Mouse (Mus musculus): ENCODE measurements around the gene Fhl4.

Fhl4 gene

DNA sequence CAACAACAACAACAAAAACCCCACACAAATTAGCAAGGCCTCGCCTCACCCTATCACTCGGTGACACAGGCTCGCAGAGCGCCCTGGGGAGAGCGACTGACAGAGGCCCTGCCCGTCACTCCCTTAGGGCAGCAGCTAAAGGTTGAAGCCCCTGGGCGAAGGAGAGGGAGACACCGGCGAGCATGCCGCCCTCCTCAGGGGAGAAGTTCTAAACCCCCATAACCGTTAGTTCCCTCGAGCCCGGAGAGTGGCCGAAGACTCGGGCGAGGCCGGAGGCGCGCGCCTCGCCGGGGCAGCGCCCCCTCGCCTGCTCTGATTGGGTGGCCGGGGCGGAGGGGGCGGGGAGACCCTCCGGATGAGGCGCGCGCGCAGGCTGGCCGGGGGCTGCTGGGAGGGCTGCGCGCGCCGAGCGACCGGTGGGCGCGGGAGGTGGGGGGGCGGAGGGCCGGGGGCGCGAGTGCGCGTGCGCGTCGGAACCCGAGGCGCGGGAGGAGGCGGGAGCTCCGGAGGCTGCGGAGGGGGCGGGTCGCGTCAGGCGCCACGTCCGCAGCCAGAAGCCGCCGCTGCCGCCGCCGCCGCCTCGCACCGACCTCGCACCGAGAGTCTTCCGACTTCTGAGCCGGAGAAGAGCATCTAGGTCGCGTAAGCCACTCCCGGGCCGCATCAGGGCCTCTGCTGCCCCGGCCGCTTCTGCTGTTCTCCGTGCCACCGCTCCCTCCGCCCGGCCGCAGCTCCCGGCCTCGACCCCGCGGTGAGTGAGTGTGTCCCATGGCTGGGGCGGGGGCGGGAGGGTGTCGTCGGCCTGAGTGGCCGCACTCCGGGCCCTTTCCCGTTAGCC, at the start of gene Fhl4, which contains the start of gene Tmem263:
Gene Fhl4, minus strand, starts transcription at position 249 of the 838 bp plus-strand sequence.
Gene Tmem263, plus strand, starts transcription at position 381 of the 838 bp plus-strand sequence.
- in situ Hi-C loops (cut with MboI, MseI): no loop called here

DNA sequence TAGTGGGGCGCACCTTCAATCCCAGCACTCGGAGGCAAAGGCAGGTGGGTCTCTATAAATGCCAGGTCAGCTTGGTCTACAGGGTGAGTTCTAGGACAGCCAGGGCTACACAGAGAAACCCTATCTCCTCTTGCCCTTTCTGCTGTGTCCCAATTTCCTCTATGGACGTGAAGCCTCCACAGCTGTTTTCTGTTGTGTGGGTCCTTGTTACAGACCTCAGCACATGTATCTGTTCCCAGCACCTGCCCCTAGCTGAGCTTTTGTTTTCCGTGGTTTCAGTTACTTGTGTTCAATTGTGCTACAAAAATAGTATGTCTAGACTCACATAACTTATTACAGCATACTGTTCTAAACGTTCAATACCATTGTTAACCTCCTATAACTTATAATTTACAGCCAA, 46.9 kb upstream of the Fhl4 start:
- in situ Hi-C loops (cut with MboI, MseI): no loop called here

GRCm38 (mm10) chr10:85146282-85146681, 44.0 kb upstream of the Fhl4 start:
- in situ Hi-C loops (cut with MboI, MseI): no loop called here

- in situ Hi-C loops (cut with MboI, MseI): no loop called here
Measured at GRCm38 (mm10) chr10:85141465-85141864, 39.2 kb upstream of the Fhl4 start.

GRCm38 (mm10) chr10:85136573-85136972, 34.3 kb upstream of the Fhl4 start:
- in situ Hi-C loops (cut with MboI, MseI): no loop called here

GRCm38 (mm10) chr10:85128453-85128852, 26.2 kb upstream of the Fhl4 start:
- in situ Hi-C loops (cut with MboI, MseI): no loop called here

DNA sequence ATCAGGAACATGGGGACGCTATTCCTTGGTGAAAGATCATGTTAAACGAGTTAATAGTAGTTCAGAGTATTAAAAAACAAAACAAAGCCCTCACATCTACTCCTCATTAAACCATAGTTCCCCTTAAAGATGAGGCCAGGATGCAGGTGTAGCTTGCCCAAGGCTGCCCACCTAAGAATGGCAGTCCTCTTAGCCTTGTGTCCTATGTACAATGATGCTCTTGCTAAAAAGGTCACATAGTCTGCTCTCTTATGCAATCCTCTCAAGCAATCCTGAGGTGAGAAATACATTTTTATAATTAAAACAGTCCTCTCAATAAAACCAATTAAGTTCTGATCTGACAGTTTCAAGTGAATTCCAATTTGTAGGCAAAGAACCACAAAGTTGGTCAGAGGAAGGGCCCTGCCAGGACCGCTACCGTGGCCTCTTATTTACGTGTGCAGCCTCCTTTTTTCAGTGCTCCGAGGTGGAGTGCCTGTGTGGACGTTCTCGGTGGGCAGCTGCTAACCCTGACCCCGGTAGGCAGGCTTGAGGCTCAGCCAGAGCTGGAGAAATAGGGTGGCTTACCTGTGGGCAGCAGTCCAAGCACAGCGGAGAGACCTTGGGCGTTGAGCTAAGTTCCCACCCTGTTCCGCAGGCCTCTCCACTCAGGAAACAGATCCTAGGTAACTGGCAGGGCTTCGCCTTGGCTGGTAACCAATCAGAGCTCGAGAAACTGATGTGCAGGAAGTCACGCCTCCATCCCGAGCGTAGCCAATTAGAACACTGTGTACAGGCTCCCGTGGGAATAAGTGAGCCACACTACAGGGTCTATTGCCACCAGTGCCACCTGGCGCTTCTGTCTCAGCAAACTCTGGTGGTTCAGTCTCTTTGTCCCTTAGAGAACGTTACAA, 25.3 kb upstream of the Fhl4 start, which contains the start of gene Mterf2:
Gene Mterf2, minus strand, starts transcription at position 633 of the 893 bp plus-strand sequence.
- in situ Hi-C loops (cut with MboI, MseI): no loop called here

DNA sequence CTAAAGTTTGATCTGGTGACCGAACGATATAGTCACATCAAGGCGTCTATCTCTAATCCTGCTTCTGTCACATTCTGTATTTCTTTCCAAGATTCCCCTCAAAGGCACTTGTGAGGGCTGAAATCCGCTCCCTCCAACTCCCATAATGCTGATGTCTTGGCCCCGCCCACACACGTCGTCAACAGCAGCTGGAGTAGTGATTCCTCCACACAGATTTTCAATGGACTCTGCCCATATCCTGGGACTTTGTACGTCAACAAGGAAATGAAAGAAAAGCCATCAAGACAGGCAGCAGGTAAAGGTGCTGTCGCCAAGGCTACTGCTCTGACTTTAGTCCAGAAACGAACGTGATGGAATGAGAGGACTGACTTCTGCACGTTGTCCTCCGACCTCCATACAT, 22.9 kb upstream of the Fhl4 start:
- in situ Hi-C loops (cut with MboI, MseI): no loop called here

GRCm38 (mm10) chr10:85114409-85114808, 12.1 kb upstream of the Fhl4 start:
- in situ Hi-C loops (cut with MboI, MseI): no loop called here

DNA sequence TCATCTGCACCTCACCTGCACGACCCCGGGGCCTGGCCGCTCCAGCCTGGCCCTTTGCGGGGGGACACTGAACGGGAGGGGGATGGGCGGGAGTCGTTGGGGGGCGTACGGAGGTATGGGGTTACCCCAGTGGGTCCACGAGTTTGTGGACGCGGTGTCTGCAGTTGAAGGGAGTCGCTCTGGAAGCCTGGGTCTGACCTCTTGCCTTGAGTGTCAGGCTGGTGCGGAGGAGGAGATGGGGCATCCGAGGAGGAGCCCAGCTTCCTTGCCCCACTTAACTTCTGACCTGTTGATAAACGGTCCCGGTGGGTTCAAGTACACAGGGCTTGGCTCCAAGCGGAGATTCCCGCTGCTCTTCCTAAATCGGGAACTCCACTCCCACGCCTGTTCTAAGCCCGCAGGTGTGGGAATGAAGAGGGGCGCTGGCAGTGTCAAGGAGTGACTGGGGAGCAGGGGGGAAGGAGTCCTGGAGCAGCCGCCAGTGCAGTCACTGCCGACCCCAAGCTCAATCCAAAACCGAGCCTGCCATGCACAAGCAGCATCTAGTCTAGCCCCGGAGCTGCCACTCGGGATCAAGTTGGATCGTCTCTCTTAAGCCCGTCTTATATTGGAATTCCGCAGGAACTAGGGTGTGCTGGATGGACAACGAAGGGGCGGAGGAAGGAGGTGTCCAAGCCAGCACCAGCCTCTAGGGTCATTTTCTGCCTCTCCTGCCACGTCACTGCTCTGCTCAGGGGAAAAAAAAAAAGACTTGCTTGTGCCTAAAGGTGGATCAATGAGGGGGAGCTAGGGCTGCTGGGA, 990 bp upstream of the Fhl4 start:
- in situ Hi-C loops (cut with MboI, MseI): no loop called here

DNA sequence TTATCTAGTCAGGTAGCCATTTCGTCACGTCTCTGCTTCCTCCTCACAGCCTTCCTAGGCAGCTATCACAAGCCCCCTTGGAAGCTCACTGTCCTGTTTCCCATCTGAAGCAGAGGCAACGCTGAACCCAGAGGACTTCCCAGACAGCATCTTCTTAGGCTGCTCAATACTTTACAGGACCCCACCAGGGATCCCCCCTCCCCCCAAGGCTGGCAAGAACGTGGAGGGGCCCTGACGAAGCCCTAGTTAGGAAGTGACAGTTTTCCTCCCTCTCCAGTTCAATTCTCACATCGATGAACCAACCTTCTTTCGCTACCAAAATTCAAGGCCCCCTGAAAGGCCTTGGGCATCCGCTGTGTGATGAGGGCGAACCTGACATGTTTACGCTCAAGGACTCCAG, 454 bp downstream of the Fhl4 start:
- in situ Hi-C loops (cut with MboI, MseI): no loop called here

GRCm38 (mm10) chr10:85071605-85072152, 30.6 kb downstream of the Fhl4 start:
- in situ Hi-C loops (cut with MboI, MseI): loop anchor here (10.0 kb wide), 1 partner anchor 817 kb away; no protein-coding TSS in a partner anchor

- in situ Hi-C loops (cut with MboI, MseI): no loop called here
Measured at GRCm38 (mm10) chr10:85054876-85055275, 47.4 kb downstream of the Fhl4 start.

DNA sequence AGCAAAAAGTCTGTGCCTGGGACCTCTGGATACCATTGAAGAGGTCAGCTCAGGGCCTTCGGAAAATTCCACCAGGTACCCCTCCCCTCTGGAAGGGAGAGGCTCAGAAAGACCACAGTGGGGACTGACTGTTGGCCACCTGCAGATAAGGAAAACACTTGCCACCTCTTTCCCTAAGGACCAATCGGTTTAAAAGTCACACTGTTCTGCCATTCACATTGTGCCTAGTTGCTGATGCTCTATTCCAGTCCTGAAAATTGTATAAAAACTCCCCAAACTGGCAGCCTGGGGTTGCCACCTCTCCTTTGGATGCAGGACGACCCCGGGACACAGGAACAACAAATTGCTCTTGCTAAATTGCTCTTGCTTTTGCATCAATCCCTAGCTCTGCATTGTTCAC, 49.8 kb downstream of the Fhl4 start:
- in situ Hi-C loops (cut with MboI, MseI): no loop called here

DNA sequence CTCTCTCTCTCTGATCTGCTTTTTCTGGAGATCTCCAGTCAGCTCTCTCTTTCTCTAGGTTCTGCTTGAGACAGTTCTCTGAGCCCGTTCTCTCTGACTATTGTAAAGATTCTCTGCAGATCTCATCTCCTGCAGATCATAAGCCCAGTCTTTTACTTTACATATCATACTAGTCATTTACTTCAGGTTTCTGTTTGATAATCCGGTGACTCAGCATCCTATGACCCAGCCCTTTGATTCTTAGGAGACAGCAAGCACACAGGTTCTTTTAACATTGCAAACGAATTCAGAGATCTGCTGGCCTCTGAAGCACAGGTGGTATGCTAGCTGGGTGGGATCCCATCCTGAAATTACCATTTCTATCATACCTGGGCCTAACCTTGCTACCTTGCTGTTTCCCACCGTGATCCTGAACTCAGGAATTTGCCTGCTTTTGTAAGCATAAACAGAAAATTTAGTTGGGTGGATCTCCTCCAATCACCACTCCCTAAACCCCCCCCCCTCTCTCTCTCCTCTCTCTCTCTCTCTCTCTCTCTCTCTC, 51.6 kb downstream of the Fhl4 start:
- in situ Hi-C loops (cut with MboI, MseI): no loop called here

DNA sequence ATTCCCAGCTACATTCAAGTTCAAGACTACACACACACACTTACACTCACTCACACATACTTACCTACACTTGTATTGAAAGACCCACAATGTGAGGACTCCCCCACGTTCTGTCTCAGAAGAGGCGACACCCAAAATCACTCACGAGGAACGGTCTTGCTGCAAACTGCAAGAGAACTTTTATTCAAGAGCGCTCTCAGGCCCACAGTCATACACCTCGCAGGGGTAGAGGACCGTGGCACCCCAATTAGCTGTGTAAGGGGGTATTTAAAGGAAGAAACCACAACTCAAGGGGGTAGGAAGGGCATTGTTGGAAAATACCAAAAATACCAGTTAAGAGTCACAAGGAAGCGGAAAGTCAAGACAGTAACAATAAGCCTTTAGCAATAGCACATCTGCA, 54.3 kb downstream of the Fhl4 start:
- in situ Hi-C loops (cut with MboI, MseI): no loop called here

DNA sequence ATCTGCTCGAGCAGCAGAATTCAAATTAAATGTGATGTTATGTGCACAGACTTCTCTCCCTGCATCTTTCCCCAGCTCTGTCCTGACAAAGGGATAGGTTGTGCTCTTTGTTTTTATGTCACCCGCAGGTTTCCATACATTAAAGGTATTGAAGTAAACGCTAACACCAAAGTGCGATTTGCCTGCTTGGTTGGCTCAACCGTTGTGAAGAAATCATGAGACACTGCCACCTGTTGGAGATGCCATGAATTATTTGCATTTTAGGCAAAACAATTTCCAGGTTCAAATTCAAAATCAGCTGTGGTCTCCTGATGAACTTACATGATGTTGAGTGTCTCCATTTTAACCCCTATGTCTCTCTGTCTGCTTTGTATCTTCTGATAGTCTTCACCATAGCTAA, 55.7 kb downstream of the Fhl4 start:
- in situ Hi-C loops (cut with MboI, MseI): no loop called here
